Mouse (Mus musculus): ENCODE results near the gene Kremen2. TPM values are rescaled to one million over a fixed set of nuclear protein-coding genes. Genes with fewer than 3 reads are reported as not detected.
A peak's percentile ranks its signal among the peaks of the same experiment; 100 is the strongest.

Gene Kremen2
- polyA plus RNA-seq, 1 experiment from 2014 or later: 0.63 TPM

- WGBS (ENCODE audit: insufficient replicate concordance): 36% methylated on average over 1 of the region's 1 CpGs
Measured at GRCm38 (mm10) chr17:23719455-23719854, 26.2 kb downstream of the Kremen2 start.

GRCm38 (mm10) chr17:23717003-23717402 is 28.6 kb downstream of the Kremen2 start:
- no peak overlapping the region for H3K9ac ChIP-seq (ENCODE audit: low read depth, low read length)
- no peak overlapping the region for H3K27ac ChIP-seq (ENCODE audit: low read depth, low read length)
- H3K4me1 ChIP-seq (ENCODE audit: control insufficient read depth, insufficient read depth, low read length): no peaks in the 10 kb centered on the region
- peaks cover 10% of the 10 kb centered on the region; the same call in 1 of the 2 replicates for H3K27me3 ChIP-seq (ENCODE audit: control insufficient read depth, insufficient read depth, low read length)
- no peak overlapping the region for H3K4me2 ChIP-seq
- ATAC-seq (replicated peaks; ENCODE audit: insufficient number of reproducible peaks, low FRiP score, low TSS enrichment): no peak
- H3K36me3 ChIP-seq (ENCODE audit: control insufficient read depth, insufficient read depth, low read length): no peaks in the 10 kb centered on the region
- H3K4me3 ChIP-seq (ENCODE audit: low read depth, low read length): no peak overlapping the region
- 50% methylated on average over 2 of the region's 2 CpGs for WGBS (ENCODE audit: insufficient replicate concordance)
- H3K9me3 ChIP-seq (replicated peaks; ENCODE audit: control insufficient read depth, low read length): no peaks in the 10 kb centered on the region

More at GRCm38 (mm10) chr17:23719455-23719854, 26.2 kb downstream of the Kremen2 start:
- H3K36me3 ChIP-seq (ENCODE audit: control insufficient read depth, insufficient read depth, low read length): no peaks in the 10 kb centered on the region
- H3K9ac ChIP-seq (ENCODE audit: low read depth, low read length): no peak overlapping the region
- peaks cover 10% of the 10 kb centered on the region; the same call in 1 of the 2 replicates for H3K27me3 ChIP-seq (ENCODE audit: control insufficient read depth, insufficient read depth, low read length)
- H3K9me3 ChIP-seq (replicated peaks; ENCODE audit: control insufficient read depth, low read length): no peaks in the 10 kb centered on the region
- no peak overlapping the region for H3K4me2 ChIP-seq
- no peak overlapping the region for H3K4me3 ChIP-seq (ENCODE audit: low read depth, low read length)
- ATAC-seq (replicated peaks; ENCODE audit: insufficient number of reproducible peaks, low FRiP score, low TSS enrichment): no peak
- H3K4me1 ChIP-seq (ENCODE audit: control insufficient read depth, insufficient read depth, low read length): no peaks in the 10 kb centered on the region
- H3K27ac ChIP-seq (ENCODE audit: low read depth, low read length): no peak overlapping the region

GRCm38 (mm10) chr17:23706212-23706611 is 39.4 kb downstream of the Kremen2 start:
- H3K9me3 ChIP-seq (replicated peaks; ENCODE audit: control insufficient read depth, low read length): no peaks in the 10 kb centered on the region
- no peak overlapping the region for H3K27ac ChIP-seq (ENCODE audit: low read depth, low read length)
- peaks cover 27% of the 10 kb centered on the region for H3K27me3 ChIP-seq (ENCODE audit: control insufficient read depth, insufficient read depth, low read length)
- H3K9ac ChIP-seq (ENCODE audit: low read depth, low read length): no peak overlapping the region
- no peaks in the 10 kb centered on the region for H3K4me1 ChIP-seq (ENCODE audit: control insufficient read depth, insufficient read depth, low read length)
- ATAC-seq (replicated peaks; ENCODE audit: insufficient number of reproducible peaks, low FRiP score, low TSS enrichment): no peak
- 0% methylated on average over 3 of the region's 3 CpGs for WGBS (ENCODE audit: insufficient replicate concordance)
- H3K4me3 ChIP-seq (ENCODE audit: low read depth, low read length): no peak overlapping the region
- no peak overlapping the region for H3K4me2 ChIP-seq
- H3K36me3 ChIP-seq (ENCODE audit: control insufficient read depth, insufficient read depth, low read length): no peaks in the 10 kb centered on the region

GRCm38 (mm10) chr17:23705525-23706104 is 40.0 kb downstream of the Kremen2 start:
- Histone ChIP-seq H3K9ac (ENCODE audit: low read depth, low read length) (no peak overlapping the region), H3K36me3 (ENCODE audit: control insufficient read depth, insufficient read depth, low read length) (no peaks in the 10 kb centered on the region), H3K9me3 (replicated peaks; ENCODE audit: control insufficient read depth, low read length) (no peaks in the 10 kb centered on the region), H3K27ac (ENCODE audit: low read depth, low read length) (no peak overlapping the region), H3K4me3 (ENCODE audit: low read depth, low read length) (no peak overlapping the region), H3K4me2 (no peak overlapping the region), H3K4me1 (ENCODE audit: control insufficient read depth, insufficient read depth, low read length) (no peaks in the 10 kb centered on the region), H3K27me3 (ENCODE audit: control insufficient read depth, insufficient read depth, low read length) (peaks cover 30% of the 10 kb centered on the region)
- no peak for ATAC-seq (replicated peaks; ENCODE audit: insufficient number of reproducible peaks, low FRiP score, low TSS enrichment)
- WGBS (ENCODE audit: insufficient replicate concordance): 76% methylated on average over 7 of the region's 7 CpGs

GRCm38 (mm10) chr17:23704741-23705140 is 40.9 kb downstream of the Kremen2 start:
- no peaks in the 10 kb centered on the region for H3K36me3 ChIP-seq (ENCODE audit: control insufficient read depth, insufficient read depth, low read length)
- no peaks in the 10 kb centered on the region for H3K9me3 ChIP-seq (replicated peaks; ENCODE audit: control insufficient read depth, low read length)
- H3K4me3 ChIP-seq (ENCODE audit: low read depth, low read length): no peak overlapping the region
- H3K9ac ChIP-seq (ENCODE audit: low read depth, low read length): no peak overlapping the region
- ATAC-seq (replicated peaks; ENCODE audit: insufficient number of reproducible peaks, low FRiP score, low TSS enrichment): no peak
- WGBS (ENCODE audit: insufficient replicate concordance): 58% methylated on average over 7 of the region's 7 CpGs
- no peaks in the 10 kb centered on the region for H3K4me1 ChIP-seq (ENCODE audit: control insufficient read depth, insufficient read depth, low read length)
- H3K27me3 ChIP-seq (ENCODE audit: control insufficient read depth, insufficient read depth, low read length): peaks cover 32% of the 10 kb centered on the region
- H3K4me2 ChIP-seq: no peak overlapping the region
- H3K27ac ChIP-seq (ENCODE audit: low read depth, low read length): no peak overlapping the region

GRCm38 (mm10) chr17:23703301-23703700 is 42.3 kb downstream of the Kremen2 start:
- H3K9ac ChIP-seq (ENCODE audit: low read depth, low read length): no peak overlapping the region
- H3K4me1 ChIP-seq (ENCODE audit: control insufficient read depth, insufficient read depth, low read length): peaks cover 5% of the 10 kb centered on the region
- no peak overlapping the region for H3K27ac ChIP-seq (ENCODE audit: low read depth, low read length)
- H3K4me2 ChIP-seq: no peak overlapping the region
- no peaks in the 10 kb centered on the region for H3K36me3 ChIP-seq (ENCODE audit: control insufficient read depth, insufficient read depth, low read length)
- WGBS (ENCODE audit: insufficient replicate concordance): 81% methylated on average over 9 of the region's 9 CpGs
- H3K9me3 ChIP-seq (replicated peaks; ENCODE audit: control insufficient read depth, low read length): no peaks in the 10 kb centered on the region
- peaks cover 47% of the 10 kb centered on the region for H3K27me3 ChIP-seq (ENCODE audit: control insufficient read depth, insufficient read depth, low read length)
- ATAC-seq (replicated peaks; ENCODE audit: insufficient number of reproducible peaks, low FRiP score, low TSS enrichment): no peak
- H3K4me3 ChIP-seq (ENCODE audit: low read depth, low read length): no peak overlapping the region

GRCm38 (mm10) chr17:23700079-23700478 is 45.6 kb downstream of the Kremen2 start:
- no peak overlapping the region for H3K27ac ChIP-seq (ENCODE audit: low read depth, low read length)
- ATAC-seq (replicated peaks; ENCODE audit: insufficient number of reproducible peaks, low FRiP score, low TSS enrichment): peak; percentile 89
- peaks cover 5% of the 10 kb centered on the region for H3K4me1 ChIP-seq (ENCODE audit: control insufficient read depth, insufficient read depth, low read length)
- H3K36me3 ChIP-seq (ENCODE audit: control insufficient read depth, insufficient read depth, low read length): no peaks in the 10 kb centered on the region
- H3K4me3 ChIP-seq (ENCODE audit: low read depth, low read length): peak overlapping the region; percentile 58
- WGBS (ENCODE audit: insufficient replicate concordance): 1% methylated on average over 25 of the region's 28 CpGs
- no peaks in the 10 kb centered on the region for H3K9me3 ChIP-seq (replicated peaks; ENCODE audit: control insufficient read depth, low read length)
- peak overlapping the region; percentile 56; the same call in 1 of the 2 replicates for H3K9ac ChIP-seq (ENCODE audit: low read depth, low read length)
- peak overlapping the region; percentile 99 for H3K4me2 ChIP-seq
- H3K27me3 ChIP-seq (ENCODE audit: control insufficient read depth, insufficient read depth, low read length): peaks cover 44% of the 10 kb centered on the region

- ATAC-seq (replicated peaks; ENCODE audit: insufficient number of reproducible peaks, low FRiP score, low TSS enrichment): 0 out of 2 replicates have a peak, but pooled peaks have one; percentile 5
- H3K27ac ChIP-seq (ENCODE audit: low read depth, low read length): no peak overlapping the region
- WGBS (ENCODE audit: insufficient replicate concordance): 1% methylated on average over 86 of the region's 101 CpGs
- H3K4me3 ChIP-seq (ENCODE audit: low read depth, low read length): peak overlapping the region; percentile 58
- H3K36me3 ChIP-seq (ENCODE audit: control insufficient read depth, insufficient read depth, low read length): no peaks in the 10 kb centered on the region
- H3K9ac ChIP-seq (ENCODE audit: low read depth, low read length): peak overlapping the region; percentile 56; the same call in 1 of the 2 replicates
- peaks cover 5% of the 10 kb centered on the region for H3K4me1 ChIP-seq (ENCODE audit: control insufficient read depth, insufficient read depth, low read length)
- no peaks in the 10 kb centered on the region for H3K9me3 ChIP-seq (replicated peaks; ENCODE audit: control insufficient read depth, low read length)
- H3K27me3 ChIP-seq (ENCODE audit: control insufficient read depth, insufficient read depth, low read length): peaks cover 40% of the 10 kb centered on the region
- H3K4me2 ChIP-seq: peak overlapping the region; percentile 99
Measured at GRCm38 (mm10) chr17:23699131-23700077, 46.2 kb downstream of the Kremen2 start.

Measured in heart, embryonic 11.5 days (tissue).